Mouse (Mus musculus): ENCODE results near the gene Rpp30. TPM values are rescaled to one million over a fixed set of nuclear protein-coding genes. Genes with fewer than 3 reads are reported as not detected.
A peak's percentile ranks its signal among the peaks of the same experiment; 100 is the strongest.

The Rpp30 gene
- polyA plus RNA-seq (2014; fragmentation: Nextera tagmentation; extraction: Ambion mirVana) = 54.4 and 70.1 TPM in 2 replicates

DNA sequence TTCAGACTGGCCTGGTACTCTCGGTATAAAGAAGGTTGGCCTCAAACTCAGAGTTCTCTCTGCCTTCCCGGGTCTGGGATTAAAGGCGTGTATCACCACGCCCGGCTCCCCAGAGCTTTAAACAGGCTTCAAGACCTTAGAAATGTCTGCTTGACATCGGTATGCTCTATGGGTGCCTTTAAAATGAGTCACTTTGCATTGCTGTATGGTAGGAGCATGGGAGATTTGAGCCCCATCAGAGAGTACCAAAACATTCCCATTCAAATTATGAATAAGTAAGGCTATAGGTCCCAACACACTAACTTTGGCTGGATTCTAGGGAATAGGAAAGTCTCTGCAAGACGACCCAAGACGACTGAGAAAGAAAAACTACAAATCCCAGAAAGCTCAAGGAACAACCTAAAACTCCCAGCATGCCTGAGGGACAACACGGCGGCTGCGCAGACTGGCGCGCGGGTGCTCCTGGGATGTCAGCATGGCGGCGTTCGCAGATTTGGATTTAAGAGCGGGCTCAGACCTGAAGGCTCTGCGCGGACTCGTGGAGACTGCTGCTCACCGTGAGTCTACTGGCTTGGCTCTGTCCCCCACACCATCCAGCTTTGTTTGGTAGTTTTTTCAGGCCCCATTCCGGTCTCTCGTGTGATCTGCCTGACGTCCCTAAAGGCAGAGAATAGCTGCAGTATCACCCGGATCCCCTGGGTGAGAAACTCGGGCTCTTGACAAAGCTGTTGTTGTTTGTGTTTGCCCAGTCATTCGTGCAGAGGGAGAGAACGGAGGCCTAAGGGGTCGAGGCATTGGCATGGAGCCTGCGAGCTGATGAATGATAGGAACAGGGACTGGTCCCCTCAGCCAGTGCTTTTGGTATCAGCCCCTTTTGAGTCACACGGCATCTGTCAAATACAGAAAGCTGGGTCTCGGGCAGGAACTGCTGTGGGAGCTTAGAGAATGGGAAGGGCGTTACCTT, at the start of gene Rpp30:
Gene Rpp30 (plus strand): TSS at position 455 of the 964 bp plus-strand sequence.
- peak within 1 kb of the TSS; percentile 87 for H3K4me2 ChIP-seq (ENCODE audit: low read depth, low read length)
- H3K4me1 ChIP-seq (ENCODE audit: control insufficient read depth, insufficient read depth, low read length) = peaks cover 4% of the 10 kb centered on the region; the same call in 1 of the 2 replicates
- peaks cover 8% of the 10 kb centered on the region for H3K36me3 ChIP-seq (ENCODE audit: control insufficient read depth, insufficient read depth, low read length)
- H3K4me3 ChIP-seq (ENCODE audit: low read depth, low read length) = peak within 1 kb of the TSS; percentile 89
- peak within 1 kb of the TSS; percentile 85 for H3K9ac ChIP-seq (ENCODE audit: low read depth, low read length)
- no peaks in the 10 kb centered on the region for H3K27me3 ChIP-seq (replicated peaks; ENCODE audit: control insufficient read depth, insufficient read depth, low read length)
- ATAC-seq (ENCODE audit: low read depth) = peak; percentile 97
- DNase-seq (ENCODE audit: low spot score) = peak; percentile 96
- WGBS = 2% methylated on average over 34 of the region's 34 CpGs
- H3K27ac ChIP-seq (replicated peaks; ENCODE audit: low read depth, low read length) = peak within 1 kb of the TSS; percentile 59; the same call in 1 of the 2 replicates
- no peaks in the 10 kb centered on the region for H3K9me3 ChIP-seq (ENCODE audit: control insufficient read depth, low read length)

DNA sequence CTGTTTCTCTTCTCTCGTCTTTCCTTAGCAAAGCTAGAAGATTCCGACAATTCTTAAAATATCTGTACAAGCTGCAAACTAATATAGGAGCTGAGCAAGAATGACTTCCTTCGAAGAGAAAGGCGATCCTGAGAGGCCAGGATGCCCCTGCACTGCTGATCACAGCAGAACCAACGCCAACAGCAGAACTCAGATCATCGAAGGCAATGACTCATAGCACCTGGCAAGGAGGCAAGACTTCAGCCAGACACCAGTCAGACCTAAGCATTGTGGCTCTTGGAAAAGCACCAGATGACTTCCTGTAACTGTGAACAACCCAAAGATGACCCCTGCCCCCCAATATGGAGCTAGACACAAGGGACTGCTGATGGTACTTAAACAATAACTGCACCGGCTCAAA, 37.5 kb upstream of the Rpp30 start:
- DNase-seq (ENCODE audit: low spot score) (no peak), ATAC-seq (ENCODE audit: low read depth) (no peak)
- Histone ChIP-seq H3K4me3 (ENCODE audit: low read depth, low read length) (no peak overlapping the region), H3K36me3 (ENCODE audit: control insufficient read depth, insufficient read depth, low read length) (no peaks in the 10 kb centered on the region), H3K4me2 (ENCODE audit: low read depth, low read length) (no peak overlapping the region), H3K4me1 (ENCODE audit: control insufficient read depth, insufficient read depth, low read length) (no peaks in the 10 kb centered on the region), H3K27me3 (replicated peaks; ENCODE audit: control insufficient read depth, insufficient read depth, low read length) (no peaks in the 10 kb centered on the region), H3K27ac (replicated peaks; ENCODE audit: low read depth, low read length) (no peak overlapping the region), H3K9me3 (ENCODE audit: control insufficient read depth, low read length) (no peaks in the 10 kb centered on the region), H3K9ac (ENCODE audit: low read depth, low read length) (no peak overlapping the region)
- WGBS = 80% methylated on average over 7 of the region's 7 CpGs

DNA sequence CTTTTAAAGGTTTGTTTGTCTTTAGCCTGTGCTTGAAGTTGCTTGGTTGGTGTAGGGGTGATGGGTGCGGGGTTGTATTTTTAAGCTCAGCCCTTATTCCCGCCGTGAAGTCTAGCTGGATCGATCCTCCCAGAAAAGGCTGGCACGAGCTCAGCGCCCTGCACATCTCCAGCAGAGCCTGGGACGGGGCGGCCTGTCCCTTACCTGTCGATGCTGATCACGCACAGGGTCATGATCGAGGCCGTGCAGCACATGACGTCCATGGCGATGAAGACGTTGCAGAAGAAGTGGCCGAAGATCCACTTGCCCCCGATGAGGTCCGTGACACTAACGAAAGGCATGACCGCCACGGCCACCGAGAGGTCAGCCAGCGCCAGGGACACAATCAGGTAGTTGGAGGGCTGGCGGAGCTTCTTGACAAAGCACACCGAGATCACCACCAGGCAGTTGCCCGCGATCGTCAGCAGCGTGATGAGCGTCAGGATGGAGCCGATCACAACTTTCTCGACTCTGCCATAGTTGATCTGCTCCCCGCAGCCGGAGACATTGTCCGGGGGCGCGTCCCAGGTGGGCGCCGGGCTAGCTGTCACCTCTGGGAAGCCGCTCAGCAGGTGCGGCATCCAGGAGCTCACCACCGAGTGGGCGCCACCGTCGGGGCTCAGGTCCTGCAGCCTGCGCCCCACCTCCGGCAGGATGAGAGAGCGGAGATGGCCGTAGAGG, 26.9 kb upstream of the Rpp30 start:
- 17% methylated on average over 30 of the region's 49 CpGs for WGBS
- Histone ChIP-seq H3K36me3 (ENCODE audit: control insufficient read depth, insufficient read depth, low read length) (no peaks in the 10 kb centered on the region), H3K9ac (ENCODE audit: low read depth, low read length) (no peak overlapping the region), H3K9me3 (ENCODE audit: control insufficient read depth, low read length) (no peaks in the 10 kb centered on the region), H3K27me3 (replicated peaks; ENCODE audit: control insufficient read depth, insufficient read depth, low read length) (peaks cover 50% of the 10 kb centered on the region), H3K4me3 (ENCODE audit: low read depth, low read length) (peak overlapping the region; percentile 56), H3K27ac (replicated peaks; ENCODE audit: low read depth, low read length) (no peak overlapping the region), H3K4me2 (ENCODE audit: low read depth, low read length) (peak overlapping the region; percentile 85), H3K4me1 (ENCODE audit: control insufficient read depth, insufficient read depth, low read length) (no peaks in the 10 kb centered on the region)
- no peak for DNase-seq (ENCODE audit: low spot score)
- peak; percentile 42 for ATAC-seq (ENCODE audit: low read depth)

DNA sequence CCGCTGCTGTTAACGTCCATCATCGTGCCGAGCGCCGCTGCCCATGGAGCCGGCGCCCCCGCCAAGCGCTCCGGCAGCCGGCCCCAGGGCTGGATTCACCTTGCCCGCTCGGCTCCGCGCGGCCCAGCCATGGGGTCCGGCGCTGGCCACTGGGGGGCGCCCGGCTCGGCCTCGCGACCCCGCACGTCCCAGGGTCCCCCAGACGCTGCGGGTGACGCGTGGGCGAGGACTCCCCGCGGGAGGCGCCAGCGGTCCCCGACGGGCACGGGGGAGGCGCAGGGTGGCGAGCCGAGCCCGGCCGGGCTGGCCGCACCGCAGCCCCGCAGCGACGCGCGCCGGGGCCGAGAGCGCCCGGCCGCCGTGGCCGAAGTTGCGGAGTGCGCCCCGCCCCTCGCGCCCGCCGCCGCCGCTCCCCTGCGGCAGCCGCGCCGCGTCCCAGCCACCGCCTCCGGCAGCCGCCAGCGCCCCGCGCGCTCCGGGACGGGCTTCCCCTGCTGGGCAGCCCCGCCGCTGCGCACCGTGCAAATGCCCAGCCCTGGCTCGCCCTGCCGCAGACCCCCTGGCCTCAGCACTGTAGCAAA, 26.2 kb upstream of the Rpp30 start, which contains the start of gene Htr7:
Gene Htr7 (minus strand): TSS at position 277 of the 581 bp plus-strand sequence.
- WGBS = under 1% methylated on average over 27 of the region's 86 CpGs
- H3K36me3 ChIP-seq (ENCODE audit: control insufficient read depth, insufficient read depth, low read length) = no peaks in the 10 kb centered on the region
- peaks cover 50% of the 10 kb centered on the region for H3K27me3 ChIP-seq (replicated peaks; ENCODE audit: control insufficient read depth, insufficient read depth, low read length)
- no peaks in the 10 kb centered on the region for H3K9me3 ChIP-seq (ENCODE audit: control insufficient read depth, low read length)
- peak within 1 kb of the TSS; percentile 58 for H3K9ac ChIP-seq (ENCODE audit: low read depth, low read length)
- ATAC-seq (ENCODE audit: low read depth) (peak; percentile 89), DNase-seq (ENCODE audit: low spot score) (peak; percentile 5)
- H3K4me2 ChIP-seq (ENCODE audit: low read depth, low read length) = peak within 1 kb of the TSS; percentile 85
- peak within 1 kb of the TSS; percentile 56 for H3K4me3 ChIP-seq (ENCODE audit: low read depth, low read length)
- no peak within 1 kb of the TSS for H3K27ac ChIP-seq (replicated peaks; ENCODE audit: low read depth, low read length)
- H3K4me1 ChIP-seq (ENCODE audit: control insufficient read depth, insufficient read depth, low read length) = no peaks in the 10 kb centered on the region

DNA sequence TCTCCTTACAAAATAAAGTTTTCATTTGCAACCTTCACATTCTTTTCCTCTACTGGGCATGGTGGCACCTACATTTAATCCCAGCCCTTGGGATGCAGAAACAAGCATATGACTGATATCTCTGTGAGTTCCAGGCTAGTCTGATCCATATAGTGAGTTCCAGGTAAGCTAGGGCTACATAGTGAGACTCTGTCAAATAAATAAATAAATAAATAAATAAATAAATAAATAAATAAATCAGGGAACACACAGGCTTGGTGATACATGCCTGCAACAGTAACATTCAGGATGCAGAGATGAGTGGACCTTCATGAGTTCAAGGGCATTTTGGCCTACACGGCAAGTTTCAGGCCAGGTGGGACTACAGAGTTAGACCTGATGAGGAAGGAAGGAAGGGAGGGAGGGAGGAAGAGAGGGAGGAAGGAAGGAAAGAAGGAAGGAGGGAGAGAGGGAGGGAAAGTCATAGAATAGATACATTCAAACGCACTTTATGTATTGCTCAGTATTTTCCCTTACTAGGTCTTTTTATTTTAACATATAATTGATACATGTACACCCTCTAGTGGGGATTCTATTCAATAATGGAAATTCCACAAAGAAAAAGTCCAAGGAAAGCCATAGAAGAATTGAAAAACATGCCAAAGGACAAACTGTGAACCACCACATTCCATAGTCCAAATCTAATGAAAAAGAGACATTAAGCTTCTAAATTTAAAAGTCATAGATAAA, 20.6 kb upstream of the Rpp30 start:
- no peaks in the 10 kb centered on the region for H3K9me3 ChIP-seq (ENCODE audit: control insufficient read depth, low read length)
- no peaks in the 10 kb centered on the region for H3K4me1 ChIP-seq (ENCODE audit: control insufficient read depth, insufficient read depth, low read length)
- no peak overlapping the region for H3K4me2 ChIP-seq (ENCODE audit: low read depth, low read length)
- H3K27me3 ChIP-seq (replicated peaks; ENCODE audit: control insufficient read depth, insufficient read depth, low read length) = peaks cover 19% of the 10 kb centered on the region
- no peaks in the 10 kb centered on the region for H3K36me3 ChIP-seq (ENCODE audit: control insufficient read depth, insufficient read depth, low read length)
- H3K27ac ChIP-seq (replicated peaks; ENCODE audit: low read depth, low read length) = no peak overlapping the region
- H3K4me3 ChIP-seq (ENCODE audit: low read depth, low read length) = no peak overlapping the region
- DNase-seq (ENCODE audit: low spot score) (peak; percentile 10), ATAC-seq (ENCODE audit: low read depth) (no peak)
- H3K9ac ChIP-seq (ENCODE audit: low read depth, low read length) = no peak overlapping the region
- 66% methylated on average over 2 of the region's 2 CpGs for WGBS

DNA sequence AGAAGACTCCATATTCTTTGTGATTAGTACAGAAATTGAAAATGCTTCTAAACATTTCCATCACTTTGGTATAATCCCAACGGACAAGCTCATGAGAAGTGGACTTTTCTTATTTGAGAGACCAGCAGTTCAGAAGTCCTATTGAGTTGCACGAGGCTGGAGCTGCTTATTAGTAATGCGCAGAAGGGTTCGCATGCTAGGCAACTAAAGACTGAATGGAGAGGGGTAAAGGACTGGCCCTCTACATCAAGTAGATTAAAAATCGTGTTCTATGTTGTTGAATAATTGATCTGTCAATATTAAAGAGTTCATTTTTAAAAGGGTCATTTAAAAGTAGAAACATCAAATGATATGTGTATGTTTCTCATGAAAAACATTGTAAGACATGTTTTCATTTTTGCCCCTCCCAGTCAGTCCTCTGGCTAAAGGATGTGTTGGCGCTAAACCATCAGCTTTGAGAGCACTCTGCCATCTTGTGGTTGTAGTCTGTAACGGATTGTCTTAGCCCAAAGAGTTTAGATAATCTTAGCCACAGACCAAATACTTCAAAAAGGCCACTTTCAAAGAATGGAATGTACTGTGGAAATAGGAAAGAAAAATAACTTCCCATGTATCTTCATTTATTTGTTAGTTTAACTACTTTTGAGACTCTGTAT, 782 bp upstream of the Rpp30 start:
- Histone ChIP-seq H3K9me3 (ENCODE audit: control insufficient read depth, low read length) (no peaks in the 10 kb centered on the region), H3K4me2 (ENCODE audit: low read depth, low read length) (peak overlapping the region; percentile 87), H3K27me3 (replicated peaks; ENCODE audit: control insufficient read depth, insufficient read depth, low read length) (no peaks in the 10 kb centered on the region), H3K27ac (replicated peaks; ENCODE audit: low read depth, low read length) (peak overlapping the region; percentile 59; the same call in 1 of the 2 replicates), H3K36me3 (ENCODE audit: control insufficient read depth, insufficient read depth, low read length) (no peaks in the 10 kb centered on the region; the same call in 1 of the 2 replicates), H3K9ac (ENCODE audit: low read depth, low read length) (peak overlapping the region; percentile 85), H3K4me1 (ENCODE audit: control insufficient read depth, insufficient read depth, low read length) (peaks cover 4% of the 10 kb centered on the region; the same call in 1 of the 2 replicates), H3K4me3 (ENCODE audit: low read depth, low read length) (peak overlapping the region; percentile 89)
- peak; percentile 87 for DNase-seq (ENCODE audit: low spot score)
- 47% methylated on average over 7 of the region's 7 CpGs for WGBS
- peak; percentile 75 for ATAC-seq (ENCODE audit: low read depth)

DNA sequence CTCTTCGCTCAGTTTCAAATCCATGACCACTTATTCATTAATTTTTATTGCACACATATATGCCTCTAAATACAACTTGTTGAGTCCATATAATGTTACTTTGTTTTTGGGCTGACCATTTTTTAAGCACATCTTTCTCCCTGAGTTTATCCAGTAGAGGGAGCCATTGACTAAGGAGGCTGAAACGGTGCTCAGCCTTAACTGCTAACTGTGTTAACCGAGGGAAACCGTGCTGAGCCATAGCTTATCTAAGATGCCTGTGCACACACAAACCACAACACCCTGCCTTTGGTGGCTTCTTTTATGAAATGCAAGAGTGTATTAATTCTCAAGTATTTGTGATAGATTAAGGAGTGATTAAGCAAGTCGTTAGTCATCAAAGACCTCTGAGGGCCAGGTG, 7.3 kb downstream of the Rpp30 start:
- Histone ChIP-seq H3K9ac (ENCODE audit: low read depth, low read length) (no peak overlapping the region), H3K27me3 (replicated peaks; ENCODE audit: control insufficient read depth, insufficient read depth, low read length) (no peaks in the 10 kb centered on the region), H3K9me3 (ENCODE audit: control insufficient read depth, low read length) (no peaks in the 10 kb centered on the region), H3K36me3 (ENCODE audit: control insufficient read depth, insufficient read depth, low read length) (peaks cover 52% of the 10 kb centered on the region), H3K4me2 (ENCODE audit: low read depth, low read length) (no peak overlapping the region), H3K27ac (replicated peaks; ENCODE audit: low read depth, low read length) (no peak overlapping the region), H3K4me1 (ENCODE audit: control insufficient read depth, insufficient read depth, low read length) (no peaks in the 10 kb centered on the region), H3K4me3 (ENCODE audit: low read depth, low read length) (no peak overlapping the region)
- WGBS = 51% methylated on average over 5 of the region's 5 CpGs
- DNase-seq (ENCODE audit: low spot score) (peak; percentile 36), ATAC-seq (ENCODE audit: low read depth) (0 out of 2 replicates have a peak, but pooled peaks have one; percentile 37)
